Mouse (Mus musculus) urinary bladder, postnatal 25 days (tissue): ENCODE data around the gene Ncoa6.
"Not testable (repeated sequence)": the region's sequence is repeated elsewhere in the genome, so short reads cannot be mapped to it uniquely, and the experiment has no call there.

Experiments used
- DNase-seq: peaks from one replicate; pipeline ENCODE4 v3.0.0; 2022; ENCODE audit warnings: low spot score

Gene Ncoa6

GRCm38 (mm10) chr2:155473570-155474088, at the start of gene Ncoa6:
Ncoa6 (minus strand) TSS chr2:155473894.
- DNase-seq: peak; percentile 61

DNA sequence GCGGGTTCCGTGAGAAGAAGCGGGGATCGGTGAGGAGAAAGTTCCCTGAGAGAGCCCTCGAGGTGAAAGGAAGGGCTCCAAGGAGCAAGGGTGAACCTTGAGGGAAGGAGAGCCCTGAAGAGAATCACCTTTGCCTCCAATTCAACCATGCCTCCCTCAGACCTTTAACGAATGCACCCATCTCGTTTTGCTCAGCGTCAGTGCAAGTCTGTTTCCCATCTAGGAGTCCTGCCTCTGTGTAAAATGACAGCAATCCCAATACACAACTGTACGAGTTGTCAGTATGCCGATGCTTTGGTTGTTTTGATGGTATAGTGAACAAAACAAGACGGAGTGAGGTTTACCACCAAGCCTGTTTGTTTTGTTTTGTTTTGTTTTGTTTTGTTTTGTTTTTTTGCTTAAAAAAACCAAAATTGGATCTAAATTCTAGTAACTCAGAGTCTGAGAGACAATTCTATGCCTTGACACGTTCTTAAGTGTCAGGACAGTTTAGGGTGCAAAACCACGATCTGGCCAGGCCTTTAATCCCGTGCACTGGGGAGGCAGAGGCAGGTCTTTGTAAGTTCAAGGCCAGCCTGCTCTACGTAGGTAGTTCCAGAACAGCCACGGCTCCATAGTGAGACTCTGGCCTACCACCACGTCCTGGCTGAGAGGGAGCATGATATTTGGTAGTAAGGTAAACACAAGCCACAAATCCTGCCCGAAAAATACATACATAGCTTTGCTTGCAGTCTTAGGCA, 45.0 kb upstream of the Ncoa6 start:
- DNase-seq: no peak

DNA sequence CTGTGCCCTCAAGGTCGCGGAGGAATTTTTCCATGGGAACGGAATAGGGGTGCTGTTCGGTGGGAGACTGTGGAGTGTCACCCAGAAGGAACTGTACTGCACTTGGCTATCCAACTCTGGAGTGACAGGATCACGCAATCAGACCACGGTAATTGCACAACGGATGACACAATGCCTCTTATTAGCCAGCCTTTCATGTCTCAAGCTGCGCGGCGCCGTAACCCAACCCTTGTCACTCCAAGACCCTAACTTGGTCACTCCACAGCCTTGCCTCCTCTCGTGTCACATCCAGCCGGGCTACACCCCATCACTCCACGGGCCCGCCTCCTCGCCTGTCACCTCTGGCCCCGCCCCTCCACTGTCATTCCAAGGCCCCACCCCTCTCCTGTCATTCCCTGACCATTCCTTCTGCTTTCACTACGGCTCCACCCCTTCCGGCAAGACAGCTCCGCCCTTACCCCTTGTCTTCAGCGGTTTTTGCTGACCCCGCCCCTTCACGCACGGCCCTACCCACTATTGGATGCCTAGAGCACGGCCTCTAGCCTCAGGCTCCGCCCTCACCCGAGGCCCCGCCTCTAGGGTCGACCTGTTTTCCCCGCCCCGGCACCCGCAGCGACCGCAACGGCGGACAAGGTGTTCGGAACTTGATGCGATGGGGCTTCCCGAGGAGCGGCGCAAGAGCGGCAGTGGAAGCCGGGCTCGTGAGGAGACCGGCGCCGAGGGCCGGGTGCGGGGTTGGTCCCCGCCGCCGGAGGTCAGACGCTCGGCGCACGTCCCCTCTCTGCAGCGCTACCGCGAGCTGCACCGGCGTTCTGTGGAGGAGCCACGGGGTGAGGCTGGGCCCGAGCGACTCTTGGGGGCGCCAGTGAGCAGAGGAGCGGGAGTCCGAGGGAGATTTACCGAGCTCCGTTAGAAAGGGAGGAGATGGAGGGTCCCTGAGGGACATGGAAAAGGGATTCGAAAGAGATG, 44.0 kb upstream of the Ncoa6 start, which contains the start of the genes Acss2 and Ggt7:
Gene Acss2, plus strand, starts transcription at position 494 of the 969 bp plus-strand sequence.
Gene Ggt7, minus strand, starts transcription at position 783 of the 969 bp plus-strand sequence.
- DNase-seq: peak; percentile 97

- DNase-seq: peak; percentile 67
Observed at GRCm38 (mm10) chr2:155515941-155516340, 42.2 kb upstream of the Ncoa6 start.

DNA sequence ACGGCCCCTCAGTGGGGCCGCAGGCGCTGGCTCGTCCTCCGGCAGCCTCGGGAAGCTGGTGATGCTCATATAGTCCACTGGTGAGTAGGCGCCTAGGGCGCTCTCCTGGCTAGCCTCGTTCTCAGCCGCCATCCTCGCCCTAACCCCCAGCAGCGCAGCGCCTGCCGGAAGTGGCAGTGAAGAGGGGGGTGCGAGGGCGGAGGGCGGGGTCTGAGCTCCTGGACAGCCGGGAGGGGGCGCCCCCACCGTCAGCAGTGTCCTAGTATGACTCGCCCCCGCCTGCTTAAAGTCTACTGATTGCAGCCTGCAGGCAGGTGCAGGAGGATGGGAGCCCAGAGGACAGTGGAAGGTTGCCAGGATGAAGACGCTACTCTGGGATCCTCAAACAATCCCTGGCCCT, 41.0 kb upstream of the Ncoa6 start:
- peak; percentile 52 for DNase-seq

DNA sequence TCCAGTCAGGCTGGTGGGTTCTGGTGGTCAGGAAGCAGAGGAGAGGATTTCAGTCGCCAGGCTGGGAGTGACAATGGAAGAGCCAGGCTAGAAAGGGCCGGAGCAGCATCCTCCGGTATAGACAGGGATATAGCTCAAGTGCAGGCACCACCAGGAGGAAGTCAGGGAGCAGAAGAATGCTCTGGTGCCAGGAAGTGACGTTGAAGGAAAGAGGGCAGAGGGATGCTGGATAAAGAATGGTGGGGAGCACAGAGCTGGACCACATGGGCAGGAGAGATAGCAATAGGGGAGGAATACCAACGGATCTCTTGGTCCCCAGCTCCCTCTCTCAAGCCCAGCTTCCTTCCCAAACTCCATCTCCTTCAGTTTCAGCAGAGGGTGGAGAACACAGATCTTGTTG, 39.8 kb upstream of the Ncoa6 start:
- DNase-seq: no peak

DNA sequence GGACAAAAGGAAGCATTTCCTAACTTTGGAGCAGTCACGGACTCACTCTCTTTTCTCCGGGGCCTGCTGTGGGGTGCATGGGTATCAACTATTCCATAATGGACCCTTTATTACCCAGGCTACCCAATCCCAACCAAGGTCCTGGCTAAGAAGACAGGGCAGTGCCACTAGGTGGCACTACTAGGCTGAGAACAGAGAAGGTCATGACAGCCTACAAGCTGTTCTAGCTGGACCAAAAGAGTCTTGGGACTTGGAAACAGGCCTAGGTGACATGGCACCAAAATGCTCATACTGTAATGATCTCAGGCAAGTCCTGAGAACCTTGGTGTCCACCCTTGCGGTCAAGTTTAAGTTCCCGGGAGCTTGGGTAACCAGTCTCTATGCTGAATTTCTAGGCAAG, 38.8 kb upstream of the Ncoa6 start:
- DNase-seq: peak; percentile 38

GRCm38 (mm10) chr2:155507721-155508470, 34.2 kb upstream of the Ncoa6 start:
- no peak for DNase-seq

DNA sequence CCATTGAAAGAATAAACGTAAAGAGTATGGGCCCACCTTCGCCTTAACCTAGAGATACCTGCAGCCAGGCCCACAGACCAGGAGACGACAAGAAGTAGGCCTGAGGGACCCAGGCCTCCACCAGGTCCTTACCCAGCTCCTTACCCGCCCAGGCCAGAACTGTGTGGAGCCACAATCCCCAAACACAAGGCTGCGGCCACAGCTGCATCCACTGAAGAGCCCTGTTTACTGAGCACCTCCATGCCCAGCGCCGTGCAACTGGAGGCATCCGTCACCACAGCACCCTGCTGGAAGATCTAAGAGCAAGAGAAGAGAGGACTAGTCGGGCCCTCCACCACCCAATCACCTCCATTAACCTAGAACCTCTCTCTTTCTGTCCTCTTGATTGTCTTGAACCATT, 32.1 kb upstream of the Ncoa6 start:
- no peak for DNase-seq

DNA sequence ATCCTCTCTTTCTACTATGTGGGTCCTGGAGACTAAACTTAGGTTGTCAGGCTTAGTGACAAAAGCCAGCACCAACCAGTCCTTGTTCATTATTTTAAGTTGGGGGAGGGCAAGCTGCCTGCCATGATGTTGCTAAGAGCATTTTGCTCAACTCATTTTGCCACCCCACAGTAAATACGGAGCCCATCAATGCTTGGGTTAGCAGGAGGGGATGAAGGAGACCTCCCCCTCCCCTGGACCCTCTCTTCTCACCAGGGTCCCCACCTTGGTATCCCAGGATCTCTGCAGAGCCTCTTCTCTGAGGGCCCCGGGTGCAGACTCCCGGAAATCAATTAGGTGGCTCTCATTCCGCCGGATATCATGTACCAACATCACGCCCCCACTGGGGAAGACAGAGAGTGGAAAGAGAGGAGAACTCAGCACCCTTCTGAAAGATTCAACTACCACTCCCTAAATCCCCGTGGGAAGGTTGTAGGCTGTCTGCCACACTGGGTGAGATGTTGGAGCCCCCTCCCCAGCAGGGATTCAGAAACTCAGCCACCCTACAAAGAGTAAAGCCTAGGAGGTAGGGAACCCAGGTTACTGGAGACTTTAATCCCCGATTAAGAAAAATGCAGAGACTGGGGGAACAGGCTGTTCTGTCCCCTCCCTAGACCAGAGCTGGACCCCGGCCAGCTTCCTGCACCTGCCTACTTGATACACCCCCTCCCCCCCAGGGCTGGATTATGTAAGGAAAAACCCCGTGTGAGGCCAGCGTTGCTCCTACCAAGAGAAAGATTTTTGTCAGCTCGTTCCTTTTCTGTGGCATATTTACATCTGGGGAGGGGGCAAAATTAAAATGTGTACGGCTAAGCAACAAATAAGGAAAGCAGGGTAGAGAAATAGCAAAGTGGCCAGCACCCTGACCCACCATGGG, 31.0 kb upstream of the Ncoa6 start:
- no peak for DNase-seq

GRCm38 (mm10) chr2:155502596-155502995, 28.9 kb upstream of the Ncoa6 start:
- DNase-seq: no peak

GRCm38 (mm10) chr2:155490998-155491397, 17.3 kb upstream of the Ncoa6 start:
- DNase-seq: no peak

DNA sequence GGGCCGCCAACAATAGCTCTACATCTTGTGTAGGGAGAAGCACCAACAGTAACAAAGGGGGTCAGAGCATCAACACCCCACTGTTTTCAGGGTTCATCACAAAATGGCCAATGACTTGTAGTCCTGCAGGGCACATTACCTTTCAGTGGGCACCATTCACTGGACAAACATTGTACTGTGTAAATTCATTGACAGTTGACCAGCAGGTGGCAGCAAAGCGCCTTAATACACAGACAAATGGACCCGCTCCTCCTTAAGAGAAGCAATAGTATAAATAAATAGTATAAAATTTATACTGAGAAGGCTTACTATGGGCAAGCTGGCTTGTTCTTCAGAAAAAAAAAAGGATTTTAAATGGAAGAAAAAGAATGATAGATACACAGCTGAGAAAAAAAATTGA, 8.3 kb upstream of the Ncoa6 start:
- DNase-seq: peak; percentile 52

- DNase-seq: peak; percentile 29
Observed at GRCm38 (mm10) chr2:155472671-155473569, 774 bp downstream of the Ncoa6 start.

GRCm38 (mm10) chr2:155466861-155467260, 6.8 kb downstream of the Ncoa6 start:
- DNase-seq: no peak

- no peak for DNase-seq
Observed at GRCm38 (mm10) chr2:155453591-155453990, 20.1 kb downstream of the Ncoa6 start.

GRCm38 (mm10) chr2:155451256-155451655, 22.4 kb downstream of the Ncoa6 start:
- no peak for DNase-seq

DNA sequence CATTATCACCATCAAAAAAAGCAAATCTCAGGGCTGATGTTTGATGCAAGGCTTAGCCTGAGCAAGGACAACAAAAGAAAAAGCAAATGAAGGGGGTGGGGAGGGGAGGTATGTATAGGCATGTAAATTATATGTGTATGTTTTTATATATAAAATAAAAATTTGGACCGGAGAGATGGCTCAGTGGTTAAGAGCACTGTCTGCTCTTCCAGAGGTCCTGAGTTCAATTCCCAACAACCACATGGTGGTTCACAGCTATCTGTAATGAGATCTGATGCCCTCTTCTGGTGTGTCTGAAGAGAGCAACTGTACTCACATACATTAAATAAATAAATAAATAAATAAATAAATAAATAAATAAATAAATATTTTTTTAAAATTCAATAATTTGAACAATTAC, 25.8 kb downstream of the Ncoa6 start:
- not testable (repeated sequence) for DNase-seq

DNA sequence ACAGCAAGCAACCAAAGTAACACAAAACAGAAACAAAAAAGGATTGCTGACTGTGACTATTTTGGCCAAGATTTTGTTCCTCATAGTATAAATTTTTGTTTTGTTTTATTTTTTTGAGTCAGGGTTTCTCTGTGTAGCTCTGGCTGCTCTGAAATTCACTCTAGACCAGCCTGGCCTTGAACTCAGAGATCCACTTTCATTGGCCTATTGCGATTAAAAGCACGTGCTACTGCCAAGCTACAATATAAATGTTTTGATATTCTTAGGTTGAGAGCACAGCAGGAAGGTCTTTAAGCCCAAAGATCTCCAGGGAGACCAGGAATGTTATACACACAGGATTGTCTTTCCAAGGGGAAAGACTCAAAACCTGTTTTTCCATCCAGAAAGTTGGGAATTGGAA, 30.2 kb downstream of the Ncoa6 start:
- DNase-seq: no peak

DNA sequence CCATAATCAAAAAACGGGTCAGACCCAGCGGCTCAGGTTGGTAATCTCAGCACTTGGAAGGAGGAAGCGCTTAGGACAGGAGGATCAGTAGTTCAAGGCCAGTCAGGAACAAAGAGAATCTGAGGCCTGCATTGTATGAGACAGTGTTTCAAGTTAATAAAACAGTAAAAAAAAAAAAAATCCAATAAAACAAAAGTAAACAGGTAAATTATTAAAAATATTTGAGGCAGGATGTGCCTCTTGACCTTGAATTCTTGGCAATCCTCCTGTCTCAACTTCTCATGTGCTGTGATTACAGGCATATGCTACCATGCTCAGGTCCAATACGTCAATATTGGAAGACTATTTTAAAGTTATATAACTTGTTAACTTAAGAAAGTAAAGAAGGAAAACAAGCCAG, 30.8 kb downstream of the Ncoa6 start:
- no peak for DNase-seq
